Mouse (Mus musculus) spleen, postnatal 14 days (tissue): ENCODE data around the gene Plin1.
A peak's percentile ranks its signal among the peaks of the same experiment; 100 is the strongest.

Experiments
- DNase-seq, 2 experiments: peaks; one replicate each; pipeline ENCODE4 v3.0.0; 2021 to 2022; ENCODE audit warnings: low spot score in 2 of 2

Plin1 gene

DNA sequence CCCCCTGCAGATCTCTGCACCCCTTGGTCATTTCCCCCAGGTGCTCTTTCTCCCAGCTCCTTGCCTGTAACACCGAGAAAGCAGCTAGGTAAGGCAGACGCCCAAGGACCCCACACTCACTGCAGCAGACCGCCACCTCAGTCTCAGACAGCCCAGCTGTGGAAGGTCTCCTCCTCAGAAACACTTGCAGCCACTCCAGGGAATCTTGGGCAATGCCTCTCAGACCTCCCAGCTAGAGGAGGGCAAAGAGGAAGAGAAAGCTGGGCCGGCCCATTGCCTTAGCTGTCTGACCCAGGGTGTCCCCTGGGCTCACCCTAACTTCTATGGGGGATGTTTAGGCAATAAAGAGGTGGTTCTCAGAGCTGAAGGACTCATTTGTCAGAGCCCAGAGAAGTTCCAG, at the start of gene Plin1:
Plin1 (minus strand) TSS at position 282 of the 400 bp plus-strand sequence.
- DNase-seq: no peak

DNA sequence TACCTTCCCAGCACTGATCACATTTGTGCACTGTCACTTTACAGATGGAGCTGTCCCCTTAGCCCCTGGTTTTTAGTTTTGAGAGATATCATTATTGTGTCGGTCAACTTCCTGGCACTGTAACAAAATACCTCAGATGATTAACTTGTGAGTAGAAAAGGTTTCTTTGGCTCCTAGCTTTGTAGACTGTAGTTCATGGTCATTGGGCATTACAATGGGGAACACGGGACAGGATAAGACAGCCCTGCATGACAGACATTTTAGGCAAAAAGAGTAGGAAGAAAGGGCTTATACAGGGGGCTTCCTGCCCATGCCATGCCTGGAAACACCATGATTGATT, 49.8 kb upstream of the Plin1 start:
- DNase-seq: no peak

DNA sequence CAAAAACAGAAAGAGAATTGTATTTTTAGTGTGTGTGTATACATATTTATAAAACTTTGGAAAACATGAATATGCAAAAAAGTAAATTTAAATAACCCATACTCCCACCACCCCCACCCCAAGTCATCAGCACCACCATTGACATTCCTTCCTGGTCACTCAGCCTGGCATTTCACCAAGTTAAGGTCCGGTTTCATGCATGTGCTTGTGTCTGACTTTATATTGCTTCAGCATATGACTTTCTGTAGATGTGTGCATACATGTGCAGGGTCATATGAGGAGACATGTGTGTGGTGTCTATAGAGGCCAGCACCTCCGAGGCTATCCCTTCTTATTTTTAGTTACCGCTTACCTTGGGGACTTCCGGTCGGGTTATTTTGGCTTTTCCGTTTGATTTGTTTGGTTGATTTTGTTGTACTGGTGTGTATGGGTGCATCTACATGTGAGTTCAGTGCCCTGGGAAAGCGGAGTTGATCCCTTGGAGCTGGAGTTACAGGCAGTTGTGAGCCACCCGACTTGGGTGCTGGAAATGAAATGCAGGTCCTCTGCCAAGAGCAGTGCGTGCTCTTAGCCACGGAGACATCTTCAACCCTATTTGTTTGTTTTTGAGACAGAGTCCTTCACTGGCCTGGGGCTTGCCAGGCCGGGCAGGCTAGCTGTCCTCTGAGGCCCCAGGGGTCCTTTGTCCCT, 49.3 kb upstream of the Plin1 start:
- DNase-seq: no peak

DNA sequence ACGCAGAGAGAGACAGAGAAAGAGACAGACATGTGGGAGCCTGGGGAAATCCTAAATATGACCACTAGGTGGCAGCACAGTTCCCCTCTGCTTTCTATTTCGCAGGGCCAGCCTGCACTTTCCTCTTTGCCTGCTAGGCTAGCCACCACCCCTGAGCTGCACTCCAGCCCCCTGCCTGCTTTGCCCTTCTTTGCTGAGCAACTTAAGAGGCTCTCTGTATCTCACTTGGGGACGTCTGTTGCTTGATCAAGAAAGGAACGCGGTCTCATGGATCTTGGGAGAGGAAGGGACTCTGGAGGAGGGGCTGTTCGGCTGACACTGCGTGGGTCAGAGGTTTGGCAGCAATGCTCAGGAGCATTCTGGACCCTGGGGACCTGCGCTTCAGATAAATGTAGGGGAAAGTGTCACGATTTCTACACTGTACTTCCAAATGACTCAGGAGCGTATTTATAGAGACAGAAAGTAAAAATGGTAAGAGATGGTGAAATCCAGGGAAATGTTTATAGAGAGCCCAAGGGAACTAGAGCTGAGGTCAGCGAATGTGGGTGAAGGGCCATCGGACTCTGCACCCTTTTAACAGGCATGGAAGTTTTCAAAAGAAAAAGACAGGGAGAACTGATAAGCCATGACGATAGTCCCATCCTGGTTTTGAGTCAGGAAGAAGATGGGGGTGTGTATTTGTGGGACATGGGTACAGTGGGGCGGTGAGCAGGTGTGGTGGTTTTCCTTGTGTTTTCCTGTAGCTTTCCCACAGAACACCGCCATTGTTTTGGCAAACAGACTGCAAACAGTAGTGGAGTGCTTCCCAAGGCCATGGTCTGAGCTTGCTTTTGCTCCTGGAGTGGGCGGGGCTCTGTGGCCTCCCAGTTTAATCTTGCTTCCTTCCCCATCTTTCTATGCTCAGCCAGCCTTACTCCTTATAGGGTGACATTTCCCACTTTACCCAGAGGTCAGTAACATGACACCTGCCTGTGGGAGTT, 48.2 kb upstream of the Plin1 start:
- peak; percentile 21 to 46 for DNase-seq

DNA sequence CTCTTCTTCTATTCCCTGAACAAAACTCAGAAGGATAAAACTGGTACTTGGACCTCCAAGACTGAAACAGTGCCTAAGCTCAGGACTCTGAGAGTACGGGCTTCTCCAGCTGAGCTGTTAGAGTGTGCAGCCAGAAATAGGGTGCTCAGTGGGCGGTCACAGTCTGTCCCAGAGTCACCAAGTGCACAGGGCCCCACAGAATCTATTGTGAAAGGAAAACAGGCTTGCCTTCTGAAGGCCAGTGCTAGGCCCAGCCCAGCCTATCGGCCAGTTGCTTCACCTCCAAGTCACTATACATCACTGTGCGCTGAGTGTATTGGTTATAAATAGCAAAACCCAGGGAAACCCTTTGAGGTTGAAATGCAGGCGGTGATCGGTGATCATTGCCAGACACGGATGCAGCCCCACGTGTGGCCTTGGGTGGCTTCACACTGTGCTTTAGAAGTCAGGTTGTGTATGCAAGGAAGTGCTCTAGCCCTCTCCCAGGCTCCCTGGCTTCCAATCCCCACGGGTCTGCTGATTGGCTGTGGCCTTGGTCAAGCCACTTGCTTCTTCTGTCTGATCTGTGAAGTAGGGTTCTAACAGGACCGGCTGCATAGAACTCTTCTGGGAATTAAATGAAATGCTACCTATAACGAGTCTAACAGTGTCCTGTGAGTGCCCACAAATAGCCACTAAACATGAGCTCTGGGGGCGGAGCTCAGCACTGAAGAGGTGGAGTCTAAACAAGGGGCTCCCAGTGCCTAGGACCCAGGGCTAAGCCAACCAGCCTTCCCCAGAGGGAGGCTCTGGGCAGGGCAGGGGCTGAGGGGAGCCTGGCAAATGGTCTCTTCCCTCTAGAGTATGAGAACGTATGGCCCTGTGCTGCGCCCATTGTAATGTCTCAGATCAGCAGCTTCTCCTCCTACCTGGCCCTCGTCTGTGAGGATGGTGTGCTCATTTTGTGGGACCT, 39.1 kb upstream of the Plin1 start:
- no peak for DNase-seq

DNA sequence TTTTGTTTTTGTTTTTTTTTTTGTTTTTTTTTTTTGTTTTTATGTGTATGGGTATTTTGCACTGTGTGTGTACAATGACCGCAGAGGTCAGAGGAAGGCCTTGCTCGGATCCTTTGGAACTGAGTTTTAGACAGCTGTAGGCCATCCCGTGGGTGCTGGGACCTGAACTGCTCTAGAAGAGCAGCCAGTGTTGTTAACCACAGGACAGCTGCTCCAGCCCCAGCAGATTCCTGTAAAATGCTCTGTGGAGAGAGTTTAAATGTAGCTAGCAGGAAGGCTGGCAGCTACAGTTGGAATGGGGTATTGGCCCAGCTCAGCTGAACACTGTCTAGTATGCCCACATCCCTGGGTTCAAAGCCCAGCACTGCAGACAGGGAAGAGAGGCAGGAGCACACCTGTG, 37.0 kb upstream of the Plin1 start:
- DNase-seq: no peak

DNA sequence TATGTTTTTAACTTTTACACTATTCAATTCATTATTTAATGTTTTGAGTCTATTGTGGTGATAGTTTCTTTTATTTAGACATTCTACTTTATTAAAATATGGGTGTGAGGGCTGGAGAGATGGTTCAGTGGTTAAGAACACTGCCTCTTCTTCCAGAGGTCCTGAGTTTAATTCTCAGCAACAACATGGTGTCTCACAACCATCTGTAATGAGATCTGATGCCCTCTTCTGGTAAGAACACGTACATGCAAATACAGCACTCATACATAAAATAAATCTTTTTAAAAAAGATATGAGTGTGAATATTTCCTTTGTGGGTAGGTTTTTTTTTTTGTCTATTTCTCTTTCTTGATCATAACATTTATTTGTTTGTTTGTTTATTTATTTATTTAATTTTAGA, 33.3 kb upstream of the Plin1 start:
- DNase-seq: no peak

DNA sequence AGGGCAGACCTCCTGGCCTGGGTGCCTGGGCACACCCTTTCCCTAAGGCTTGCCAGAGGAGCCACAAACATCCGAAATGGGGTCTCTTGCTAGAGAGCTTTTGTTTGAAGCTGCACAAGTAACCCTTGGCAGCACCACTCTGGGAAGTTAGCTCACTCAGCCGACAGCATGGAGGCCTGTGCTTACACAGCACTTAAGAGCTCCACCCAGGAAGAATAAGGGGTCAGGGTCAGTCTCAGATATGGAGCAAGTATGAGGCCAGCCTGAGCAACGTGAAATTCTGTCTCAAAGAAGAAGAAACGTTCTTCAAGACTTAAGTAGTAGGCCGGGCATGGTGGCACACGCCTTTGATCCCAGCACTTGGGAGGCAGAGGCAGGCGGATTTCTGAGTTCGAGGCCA, 29.4 kb upstream of the Plin1 start:
- no peak for DNase-seq

DNA sequence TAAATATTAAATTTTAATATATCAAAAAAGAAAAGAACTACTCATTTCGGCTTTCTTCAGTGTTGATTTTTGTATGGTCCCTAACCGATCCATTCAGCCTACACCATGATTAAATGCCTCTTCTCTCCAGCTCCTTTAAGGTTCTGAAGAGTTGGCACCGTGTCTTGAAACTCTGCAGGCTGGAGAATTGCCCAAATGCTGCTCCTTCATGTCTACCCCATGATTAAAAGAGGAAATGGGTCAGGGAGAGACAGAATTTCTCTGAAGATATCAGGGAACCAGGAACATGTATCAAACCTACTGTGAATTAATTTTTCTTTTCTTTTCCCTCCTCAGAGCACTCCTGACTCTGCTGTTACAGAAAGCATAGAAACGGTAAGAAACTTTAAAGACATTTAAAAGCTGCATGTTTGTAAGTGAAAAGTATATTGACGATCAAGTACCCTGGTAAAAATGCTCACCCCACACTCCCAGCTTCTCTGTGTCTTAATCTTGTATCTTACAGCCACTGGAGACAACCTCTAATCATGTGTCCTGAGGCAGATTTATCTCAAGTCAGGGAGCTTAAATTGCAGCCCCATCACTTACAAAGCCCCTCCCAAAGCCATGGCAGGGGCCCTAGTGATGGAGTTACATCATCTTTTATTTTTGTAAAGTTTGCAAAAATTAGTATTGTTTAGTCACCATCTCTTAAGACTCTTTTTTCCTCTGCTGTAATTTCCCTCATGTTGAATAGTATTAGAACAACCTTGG, 28.6 kb upstream of the Plin1 start:
- no peak for DNase-seq

DNA sequence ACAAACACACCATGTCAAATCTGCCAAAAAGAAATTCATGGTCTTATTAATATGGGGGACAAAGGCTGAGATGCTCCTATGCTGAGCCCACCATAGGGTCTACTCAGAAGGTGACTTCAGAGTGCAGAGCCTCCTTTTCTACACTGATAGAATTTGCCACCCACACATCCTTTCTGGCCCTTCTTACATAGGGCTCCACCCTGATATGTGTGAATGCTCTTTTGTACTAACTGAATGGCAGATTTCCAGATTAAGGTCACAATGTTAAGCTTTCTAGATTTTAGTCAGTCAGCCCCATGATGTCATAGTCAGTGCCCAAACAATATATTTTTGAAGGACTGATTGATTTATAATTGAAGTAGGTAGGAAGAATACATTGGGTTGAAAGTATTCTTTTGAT, 27.1 kb upstream of the Plin1 start:
- no peak for DNase-seq

DNA sequence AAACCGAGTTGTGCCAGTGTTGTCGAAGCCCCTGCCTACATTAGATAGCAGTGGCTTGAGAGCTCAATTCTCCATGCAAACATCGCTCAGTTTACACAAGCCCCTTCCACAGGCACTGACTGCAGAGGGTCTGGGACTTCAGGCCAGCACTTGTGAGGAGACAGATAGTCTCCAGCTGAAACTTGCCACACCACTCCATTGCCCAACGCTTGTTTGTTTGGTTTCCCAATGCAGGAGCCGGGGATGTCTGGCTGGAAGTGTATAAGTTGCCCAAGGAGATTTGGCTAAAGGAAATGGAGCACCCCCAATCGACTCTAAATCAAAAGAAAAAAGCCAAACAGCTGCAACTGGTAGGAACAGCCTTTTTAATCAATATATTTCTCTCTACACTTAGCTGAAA, 25.5 kb upstream of the Plin1 start:
- DNase-seq: no peak

DNA sequence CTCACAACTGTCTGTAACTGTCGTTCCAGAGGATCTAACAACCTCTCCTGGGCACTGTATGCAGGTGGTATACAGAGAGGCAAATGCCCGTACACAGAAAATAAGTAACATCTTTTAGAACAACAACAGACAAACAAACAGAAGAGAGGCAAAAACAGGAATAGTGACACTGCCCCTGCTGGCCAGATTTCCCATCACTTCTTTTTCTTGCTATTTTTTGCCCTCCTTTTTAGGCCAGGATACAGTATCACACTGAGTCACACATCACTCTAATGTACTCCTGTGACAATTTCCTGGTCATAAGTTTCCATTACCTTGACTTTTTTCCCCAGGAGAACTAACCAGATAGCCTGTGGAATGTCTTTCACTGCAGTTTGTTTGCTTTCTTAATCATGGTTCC, 23.6 kb upstream of the Plin1 start:
- no peak for DNase-seq

DNA sequence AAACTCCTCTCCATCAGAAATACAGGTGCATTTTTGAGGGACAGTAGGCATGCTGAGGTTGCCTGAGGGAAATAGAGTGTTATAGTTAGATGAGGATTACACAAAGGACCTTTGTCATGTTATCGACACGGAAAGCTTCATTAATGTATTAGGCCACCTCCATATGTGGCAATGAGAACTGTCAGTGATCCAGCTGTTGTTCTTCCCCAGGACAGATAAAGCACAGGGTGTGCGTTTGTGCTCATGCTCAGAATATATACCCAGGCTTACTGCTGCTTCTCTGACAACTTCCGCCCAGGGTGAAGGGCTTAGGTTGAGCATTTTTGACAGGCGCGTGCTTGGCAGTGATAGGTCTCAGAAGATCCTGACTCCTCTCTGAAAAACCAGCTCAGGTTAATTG, 16.8 kb upstream of the Plin1 start:
- no peak for DNase-seq

DNA sequence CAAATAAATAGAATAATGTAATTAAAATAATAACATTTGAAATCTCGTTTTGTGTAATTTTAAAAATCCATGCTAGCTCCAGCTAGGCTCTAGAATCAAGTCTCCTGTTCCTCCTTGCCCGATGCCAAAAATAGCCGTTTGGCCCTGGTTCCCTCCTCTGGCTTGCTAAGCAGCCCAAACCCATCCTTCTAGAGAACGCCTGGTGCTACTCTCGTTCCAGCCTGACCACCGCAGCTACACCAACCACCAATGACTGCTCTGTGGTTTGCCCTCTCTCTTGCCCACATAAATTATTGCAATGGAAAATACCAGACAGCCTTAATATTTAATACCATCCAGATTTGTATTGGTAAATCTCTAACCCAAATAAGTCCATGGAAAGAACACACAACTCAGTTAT, 15.0 kb upstream of the Plin1 start:
- no peak for DNase-seq

DNA sequence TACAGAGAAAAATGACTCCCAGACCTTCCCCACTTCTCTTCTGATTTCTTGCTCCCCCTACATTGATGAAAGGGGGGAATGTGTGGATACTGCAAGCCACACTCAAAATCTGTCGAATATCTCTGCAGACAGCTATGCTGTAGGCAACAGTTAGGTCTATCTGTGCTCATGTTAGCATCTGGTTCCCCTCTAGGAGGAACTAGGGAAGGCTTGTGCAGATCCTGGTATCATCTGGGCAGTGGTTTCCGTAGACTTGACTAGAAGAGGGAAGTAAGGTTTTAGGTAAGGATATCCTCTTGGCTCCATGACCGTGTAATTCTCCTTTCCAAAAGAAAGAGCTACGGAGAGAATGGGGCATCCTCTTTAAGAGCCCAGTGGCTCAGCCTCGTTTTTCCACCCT, 11.9 kb upstream of the Plin1 start:
- DNase-seq: no peak

DNA sequence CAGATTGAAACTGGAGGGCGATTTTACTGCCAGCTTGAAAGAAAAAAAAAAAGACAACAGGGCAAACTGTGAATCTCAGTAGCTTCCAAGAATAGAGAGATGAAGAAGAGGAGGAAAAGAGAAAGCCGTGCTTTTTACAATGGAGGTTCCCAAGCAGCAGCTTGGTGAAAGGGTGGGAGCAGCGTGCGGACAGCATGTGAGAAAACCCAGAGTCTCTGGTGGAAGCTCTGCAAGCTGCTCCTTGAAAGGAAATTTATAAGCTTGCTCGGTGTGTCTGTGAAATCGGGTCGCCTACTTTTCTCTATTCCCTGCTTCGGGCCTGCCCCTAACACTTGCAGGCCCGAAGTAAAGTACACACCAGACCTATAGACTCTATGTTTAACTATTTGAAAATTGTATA, 11.3 kb upstream of the Plin1 start:
- DNase-seq: no peak

DNA sequence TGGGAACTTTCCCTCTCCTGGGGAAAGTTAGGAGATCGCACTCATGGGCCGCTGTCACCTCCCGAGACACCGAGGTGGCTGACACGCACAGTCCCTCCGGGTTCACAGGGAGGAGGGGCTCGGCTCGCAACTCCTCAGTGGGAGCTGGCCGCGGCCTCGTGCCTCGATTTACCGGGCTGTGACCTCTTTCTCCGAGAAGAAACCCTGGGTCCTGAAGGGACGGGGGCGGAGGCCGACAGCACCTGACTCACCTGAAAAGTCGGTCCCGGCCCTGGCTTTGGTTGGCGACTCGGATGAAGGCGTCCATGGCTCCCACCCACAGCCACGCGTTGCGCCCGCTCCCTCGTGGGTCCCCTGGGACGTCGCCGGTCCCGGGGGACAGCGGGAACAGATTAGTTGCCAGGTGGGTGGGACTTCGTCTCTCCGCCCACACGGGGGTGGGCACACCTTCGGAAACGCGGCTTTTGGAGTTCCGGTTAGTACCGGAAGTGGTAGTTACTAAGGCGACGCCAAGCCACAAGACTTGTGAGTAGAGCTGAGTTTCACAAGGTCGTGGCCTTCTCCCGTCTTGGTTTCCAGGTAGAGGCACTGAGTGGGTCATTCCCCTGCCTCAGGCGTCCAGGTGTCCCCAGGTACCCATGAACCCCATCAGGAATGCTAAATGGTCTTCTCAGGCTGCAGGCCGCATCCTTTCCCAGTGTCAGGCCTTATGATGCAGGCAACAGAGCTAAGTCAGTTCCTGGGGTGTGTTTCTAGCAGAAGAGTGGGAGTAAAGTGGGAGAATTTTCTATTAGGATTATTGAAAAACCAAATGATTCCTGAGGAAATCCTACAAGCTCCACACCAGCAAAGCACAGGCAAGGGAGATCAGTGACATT, 10.2 kb upstream of the Plin1 start, which contains the start of the genes Pex11a and Wdr93:
Pex11a (minus strand) TSS at position 473 of the 878 bp plus-strand sequence.
Wdr93 (plus strand) TSS at position 505 of the 878 bp plus-strand sequence.
- DNase-seq: peak; percentile 40 to 59

DNA sequence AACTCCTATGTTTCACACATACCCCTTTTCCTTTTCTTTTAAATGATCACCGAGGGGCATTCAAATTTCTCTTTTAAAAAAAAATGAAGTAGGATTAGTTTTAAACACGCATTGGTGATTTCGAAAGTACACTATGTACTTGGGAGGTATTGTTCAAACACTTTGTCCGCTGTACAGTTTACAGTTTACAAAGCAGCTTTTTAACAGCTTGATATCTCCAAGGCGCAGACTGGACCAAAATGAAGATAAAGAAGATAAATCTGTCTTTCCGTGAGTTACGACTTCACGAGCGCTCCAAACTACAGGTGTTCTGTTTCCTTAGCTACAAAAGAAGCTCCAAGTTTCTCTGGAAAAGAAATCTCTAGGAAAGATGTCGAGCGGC, 9.6 kb upstream of the Plin1 start:
- DNase-seq: no peak

DNA sequence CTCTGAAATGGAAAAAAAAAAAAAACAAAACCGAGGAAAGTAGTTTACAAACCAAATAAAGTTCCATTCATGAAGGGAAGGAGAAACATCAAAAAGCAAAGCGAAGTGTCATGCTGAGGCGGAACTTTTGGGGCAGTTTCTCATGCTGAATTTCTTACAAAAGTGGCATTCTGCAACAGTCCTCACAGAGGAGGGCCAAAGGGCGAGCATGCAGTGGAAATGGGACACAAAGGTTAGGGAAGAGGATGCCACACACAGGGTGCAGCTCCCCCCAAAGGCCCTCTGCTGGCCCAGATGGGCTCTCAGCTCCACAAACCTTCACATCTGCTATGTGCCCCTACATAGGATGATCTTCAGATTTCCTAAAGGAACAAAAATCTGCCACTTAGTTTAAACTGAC, 7.6 kb upstream of the Plin1 start:
- DNase-seq: no peak

DNA sequence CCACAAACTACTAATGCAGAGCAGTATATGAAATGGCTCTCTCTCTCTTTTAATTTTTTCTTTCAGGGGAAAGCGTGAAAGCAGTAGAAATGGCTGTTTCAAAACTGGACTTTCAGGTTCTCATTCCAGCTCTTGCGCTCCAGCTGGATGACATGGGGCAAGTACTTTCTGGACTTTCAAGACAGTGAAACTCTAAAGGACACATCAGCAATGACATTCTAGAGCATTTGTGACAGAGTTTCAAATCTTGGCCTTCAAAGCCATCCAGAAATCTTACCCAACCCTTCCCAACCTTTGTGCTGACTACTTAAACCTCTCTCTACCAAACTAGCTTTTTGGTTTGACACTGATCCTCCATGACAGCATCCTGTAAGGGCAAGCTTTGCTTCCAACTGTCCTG, 6.2 kb upstream of the Plin1 start:
- DNase-seq: no peak
